Mouse (Mus musculus) cerebral cortex, adult 2 months (tissue): ENCODE results near the gene Iqschfp.

Experiments
- WGBS: fragments of 180-500 bp; shearing (Covaris S2); methylation state at CpG from one replicate; pipeline ENCODE4 v1.1.7; 2018; 5-methylcytosine and 5-hydroxymethylcytosine counted together

Iqschfp gene

GRCm38 (mm10) chr3:68534571-68535051 lies 642.6 kb downstream of the Iqschfp start:
- 34% methylated on average over 7 of the region's 7 CpGs for WGBS

- WGBS = 67% methylated on average over 7 of the region's 7 CpGs
Measured at GRCm38 (mm10) chr3:68535160-68535728, 643.2 kb downstream of the Iqschfp start.

GRCm38 (mm10) chr3:68536071-68536470 lies 644.0 kb downstream of the Iqschfp start:
- 56% methylated on average over 3 of the region's 3 CpGs for WGBS

GRCm38 (mm10) chr3:68541688-68542087 lies 649.7 kb downstream of the Iqschfp start:
- 80% methylated on average over 8 of the region's 8 CpGs for WGBS

- WGBS = 2% methylated on average over 7 of the region's 7 CpGs
Measured at GRCm38 (mm10) chr3:68542944-68543501, 651.0 kb downstream of the Iqschfp start.

- 76% methylated on average over 7 of the region's 7 CpGs for WGBS
Measured at GRCm38 (mm10) chr3:68544811-68545210, 652.8 kb downstream of the Iqschfp start.

GRCm38 (mm10) chr3:68545898-68546297 lies 653.9 kb downstream of the Iqschfp start:
- 42% methylated on average over 6 of the region's 6 CpGs for WGBS

GRCm38 (mm10) chr3:68555087-68555662 lies 663.1 kb downstream of the Iqschfp start:
- 72% methylated on average over 4 of the region's 4 CpGs for WGBS

- 89% methylated on average over 9 of the region's 9 CpGs for WGBS
Measured at GRCm38 (mm10) chr3:68556891-68557290, 664.9 kb downstream of the Iqschfp start.

GRCm38 (mm10) chr3:68558744-68559143 lies 666.7 kb downstream of the Iqschfp start:
- 82% methylated on average over 6 of the region's 6 CpGs for WGBS

GRCm38 (mm10) chr3:68560057-68560456 lies 668.0 kb downstream of the Iqschfp start:
- WGBS = 74% methylated on average over 5 of the region's 5 CpGs

GRCm38 (mm10) chr3:68562838-68563237 lies 670.8 kb downstream of the Iqschfp start:
- 71% methylated on average over 2 of the region's 2 CpGs for WGBS

- 40% methylated on average over 8 of the region's 8 CpGs for WGBS
Measured at GRCm38 (mm10) chr3:68563922-68564321, 671.9 kb downstream of the Iqschfp start.

GRCm38 (mm10) chr3:68564978-68565674 lies 673.1 kb downstream of the Iqschfp start:
- 77% methylated on average over 10 of the region's 10 CpGs for WGBS

GRCm38 (mm10) chr3:68565675-68566055 lies 673.6 kb downstream of the Iqschfp start:
- 77% methylated on average over 4 of the region's 4 CpGs for WGBS

GRCm38 (mm10) chr3:68567581-68567980 lies 675.5 kb downstream of the Iqschfp start:
- 92% methylated on average over 7 of the region's 7 CpGs for WGBS

GRCm38 (mm10) chr3:68568149-68568548 lies 676.1 kb downstream of the Iqschfp start:
- WGBS = 88% methylated on average over 3 of the region's 3 CpGs

GRCm38 (mm10) chr3:68568716-68569115 lies 676.7 kb downstream of the Iqschfp start:
- WGBS = 76% methylated on average over 7 of the region's 7 CpGs

GRCm38 (mm10) chr3:68570319-68570718 lies 678.3 kb downstream of the Iqschfp start:
- WGBS = 61% methylated on average over 4 of the region's 4 CpGs

- 13% methylated on average over 28 of the region's 28 CpGs for WGBS
Measured at GRCm38 (mm10) chr3:68572249-68573225, 680.5 kb downstream of the Iqschfp start.

GRCm38 (mm10) chr3:68573226-68573624 lies 681.2 kb downstream of the Iqschfp start:
- WGBS = 17% methylated on average over 3 of the region's 3 CpGs
